Mouse (Mus musculus) limb, embryonic 12.5 days (tissue): ENCODE measurements around the gene Ppa2. TPM values are rescaled to one million over a fixed set of nuclear protein-coding genes. Genes with fewer than 3 reads are reported as not detected.

Source experiments
- ATAC-seq: fragments of 200-750 bp; cut with Nextera tagmentation; 2 replicates; pipeline ENCODE4 v1.8.0; 2017; ENCODE audit warnings: low read depth, moderate TSS enrichment; ENCODE audit not compliant: insufficient number of reproducible peaks, insufficient read depth, low FRiP score, low TSS enrichment
- H3K27ac ChIP-seq: fragments of 300-500 bp; sonication (generic); 2 replicates; pipeline ENCODE4 v1.5.1; 2016; ENCODE audit warnings: mild to moderate bottlenecking, moderate library complexity
- H3K27me3 ChIP-seq: fragments of 300-500 bp; sonication (generic); 2 replicates; pipeline ENCODE4 v1.6.1; 2016; ENCODE audit warnings: mild to moderate bottlenecking, moderate library complexity
- H3K36me3 ChIP-seq: fragments of 300-500 bp; sonication (generic); 2 replicates; pipeline ENCODE4 v1.6.1; 2016; ENCODE audit warnings: mild to moderate bottlenecking, moderate library complexity
- H3K4me1 ChIP-seq: fragments of 300-500 bp; sonication (generic); replicated peaks from 2 replicates; pipeline ENCODE4 v1.6.1; 2016
- H3K4me2 ChIP-seq: fragments of 300-500 bp; sonication (generic); 2 replicates; pipeline ENCODE4 v1.6.1; 2016; ENCODE audit warnings: mild to moderate bottlenecking, moderate library complexity
- H3K4me3 ChIP-seq: fragments of 300-500 bp; sonication (generic); replicated peaks from 2 replicates; pipeline ENCODE4 v1.5.1; 2016; ENCODE audit warnings: mild to moderate bottlenecking
- H3K9ac ChIP-seq: fragments of 300-500 bp; sonication (generic); replicated peaks from 2 replicates; pipeline ENCODE4 v1.6.1; 2016; ENCODE audit warnings: mild to moderate bottlenecking, moderate library complexity
- H3K9me3 ChIP-seq: fragments of 300-500 bp; sonication (generic); 2 replicates; pipeline ENCODE4 v1.6.1; 2016; ENCODE audit warnings: mild to moderate bottlenecking, moderate library complexity
- WGBS: fragments of 180-500 bp; shearing (Covaris S2); methylation state at CpG from one replicate; pipeline ENCODE4 v1.1.7; 2016; 5-methylcytosine and 5-hydroxymethylcytosine counted together
- polyA plus RNA-seq: library from polyadenylated mRNA; unstranded; fragments of >200 nt; fragmentation: Nextera tagmentation; extraction: Ambion mirVana; gene quantifications from 2 replicates; pipeline ENCODE4 v1.2.1, GENCODE M21; 2016

The Ppa2 gene
- polyA plus RNA-seq, 1 experiment from 2014 or later: 84.9 TPM

DNA sequence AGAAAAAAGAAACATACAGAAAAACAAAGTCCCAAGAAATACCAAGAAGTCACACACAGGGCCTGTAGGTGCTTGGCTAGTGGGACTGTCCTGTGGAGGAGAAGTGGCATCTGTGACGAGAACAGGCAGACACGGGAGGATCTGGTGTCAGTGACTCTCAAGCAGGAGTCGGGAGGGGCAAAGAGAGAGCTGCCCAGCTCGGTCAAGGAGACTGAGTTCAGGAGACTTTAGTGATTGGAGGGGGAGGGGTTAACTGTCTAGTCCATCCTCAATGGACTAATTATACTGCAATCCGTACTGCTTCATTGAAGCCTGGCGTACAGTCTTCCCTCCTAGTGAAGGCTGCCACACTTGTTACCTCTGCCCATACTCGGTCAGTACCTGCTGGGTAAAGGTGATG lies 77.4 kb downstream of the Ppa2 start:
- WGBS: 67% methylated on average over 7 of the region's 7 CpGs

DNA sequence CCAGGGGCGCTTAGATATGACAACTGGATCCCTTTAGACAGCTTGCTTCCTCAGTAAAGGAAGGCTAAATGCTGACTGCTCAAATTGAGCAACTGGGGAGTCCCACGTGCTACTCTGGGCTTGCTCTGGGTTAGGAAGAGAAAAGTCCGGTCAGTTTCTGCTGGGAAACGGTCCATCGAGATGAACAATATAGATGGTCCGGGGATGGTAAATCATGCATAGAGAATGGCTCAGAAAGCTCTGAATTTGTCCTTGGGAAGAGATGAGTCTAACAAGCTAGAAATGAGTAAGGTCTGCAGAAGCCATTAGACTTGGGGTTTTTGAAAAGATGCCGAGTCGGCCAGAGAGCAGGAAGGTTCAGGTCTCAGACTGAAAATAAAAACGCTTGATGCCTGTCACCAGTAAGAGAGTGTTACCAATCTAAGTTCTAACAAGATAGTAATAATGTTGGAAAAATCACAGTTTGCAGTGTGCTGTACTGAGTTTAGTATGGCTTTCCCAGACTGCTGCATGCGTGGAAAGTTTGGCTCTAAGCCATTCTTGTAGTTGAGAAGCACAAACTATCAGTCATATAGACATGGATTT lies 80.0 kb downstream of the Ppa2 start:
- H3K27me3 ChIP-seq: no peaks in the 10 kb centered on the region
- H3K4me1 ChIP-seq: no peaks in the 10 kb centered on the region
- H3K9ac ChIP-seq: no peak overlapping the region
- H3K4me3 ChIP-seq: no peak overlapping the region
- H3K9me3 ChIP-seq: no peaks in the 10 kb centered on the region
- ATAC-seq: no peak
- no peak overlapping the region for H3K27ac ChIP-seq
- H3K36me3 ChIP-seq: no peaks in the 10 kb centered on the region
- WGBS: 92% methylated on average over 10 of the region's 10 CpGs
- no peak overlapping the region for H3K4me2 ChIP-seq

More for the DNA sequence above, 77.4 kb downstream of the Ppa2 start:
- no peaks in the 10 kb centered on the region for H3K27me3 ChIP-seq
- H3K4me2 ChIP-seq: no peak overlapping the region
- H3K27ac ChIP-seq: no peak overlapping the region
- H3K4me3 ChIP-seq: no peak overlapping the region
- no peaks in the 10 kb centered on the region for H3K4me1 ChIP-seq
- H3K9me3 ChIP-seq: no peaks in the 10 kb centered on the region
- no peaks in the 10 kb centered on the region for H3K36me3 ChIP-seq
- no peak for ATAC-seq
- no peak overlapping the region for H3K9ac ChIP-seq

DNA sequence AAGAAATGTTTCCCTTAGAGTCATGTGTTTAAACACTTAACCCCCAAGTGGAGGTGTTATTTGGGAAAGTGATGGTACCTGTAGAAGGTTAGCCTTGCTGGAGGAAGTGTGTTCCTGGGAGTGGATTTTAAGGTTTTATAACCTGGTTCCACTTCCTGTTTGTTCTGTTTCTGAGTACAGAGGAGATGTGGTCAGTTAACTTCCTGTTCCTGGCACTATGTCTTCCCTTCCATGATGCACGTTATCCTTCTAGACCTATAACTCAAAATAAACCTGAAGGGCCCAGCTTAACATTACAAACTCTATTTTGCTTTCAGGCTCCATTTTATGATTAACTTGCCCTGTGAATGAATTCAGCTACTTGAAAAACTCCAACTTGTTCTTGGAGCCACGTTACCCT lies 84.6 kb downstream of the Ppa2 start:
- Histone ChIP-seq H3K36me3 (no peaks in the 10 kb centered on the region), H3K4me3 (no peak overlapping the region), H3K9me3 (no peaks in the 10 kb centered on the region), H3K9ac (no peak overlapping the region), H3K27ac (no peak overlapping the region), H3K27me3 (no peaks in the 10 kb centered on the region), H3K4me2 (no peak overlapping the region), H3K4me1 (no peaks in the 10 kb centered on the region)
- 82% methylated on average over 2 of the region's 2 CpGs for WGBS
- ATAC-seq: no peak

DNA sequence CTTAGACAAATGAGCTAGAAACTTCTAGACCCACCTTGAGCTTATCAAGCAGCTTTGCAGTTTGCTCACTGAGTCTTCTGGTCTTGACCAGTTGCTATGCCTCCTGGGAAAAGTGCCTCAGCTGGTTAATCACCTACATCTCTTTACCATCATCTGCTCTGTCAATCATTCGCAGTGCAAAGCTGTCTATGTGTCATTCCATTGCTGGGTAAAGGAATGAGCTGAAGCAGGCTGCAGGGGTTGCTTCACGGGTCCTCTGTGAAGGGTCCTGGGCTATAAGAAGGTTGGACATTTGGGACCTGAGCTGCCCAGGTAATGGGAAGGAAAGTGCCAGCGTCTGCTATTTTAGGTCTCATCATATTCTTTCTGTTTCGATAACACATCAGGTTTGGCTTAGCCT lies 93.9 kb downstream of the Ppa2 start:
- Histone ChIP-seq H3K9ac (no peak overlapping the region), H3K9me3 (no peaks in the 10 kb centered on the region), H3K4me2 (no peak overlapping the region), H3K4me3 (no peak overlapping the region), H3K4me1 (no peaks in the 10 kb centered on the region), H3K27ac (no peak overlapping the region), H3K36me3 (no peaks in the 10 kb centered on the region), H3K27me3 (no peaks in the 10 kb centered on the region)
- 88% methylated on average over 4 of the region's 4 CpGs for WGBS
- no peak for ATAC-seq

DNA sequence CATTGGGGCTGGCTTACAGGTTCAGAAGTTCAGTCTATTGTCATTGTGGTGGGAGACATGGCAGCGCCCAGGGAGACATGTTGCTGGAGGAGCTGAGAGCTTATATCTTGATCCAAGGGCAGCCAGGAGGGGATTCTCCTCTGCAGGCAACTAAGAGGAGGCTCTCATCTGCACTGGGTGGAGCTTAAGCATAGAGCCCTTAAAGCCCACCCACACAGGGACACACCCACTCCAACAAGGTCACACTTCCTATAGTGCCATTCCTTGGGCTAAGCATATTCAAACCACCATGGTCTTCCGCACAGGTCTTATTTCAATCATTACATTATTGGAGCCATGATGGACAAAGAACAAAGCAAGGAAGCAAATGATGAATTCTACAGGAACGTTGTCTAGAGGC lies 95.7 kb downstream of the Ppa2 start:
- no peak overlapping the region for H3K4me3 ChIP-seq
- no peak overlapping the region for H3K9ac ChIP-seq
- no peaks in the 10 kb centered on the region for H3K4me1 ChIP-seq
- H3K27me3 ChIP-seq: no peaks in the 10 kb centered on the region
- no peak overlapping the region for H3K4me2 ChIP-seq
- no peaks in the 10 kb centered on the region for H3K9me3 ChIP-seq
- H3K27ac ChIP-seq: no peak overlapping the region
- no peak for ATAC-seq
- H3K36me3 ChIP-seq: no peaks in the 10 kb centered on the region
- 92% methylated on average over 3 of the region's 3 CpGs for WGBS

DNA sequence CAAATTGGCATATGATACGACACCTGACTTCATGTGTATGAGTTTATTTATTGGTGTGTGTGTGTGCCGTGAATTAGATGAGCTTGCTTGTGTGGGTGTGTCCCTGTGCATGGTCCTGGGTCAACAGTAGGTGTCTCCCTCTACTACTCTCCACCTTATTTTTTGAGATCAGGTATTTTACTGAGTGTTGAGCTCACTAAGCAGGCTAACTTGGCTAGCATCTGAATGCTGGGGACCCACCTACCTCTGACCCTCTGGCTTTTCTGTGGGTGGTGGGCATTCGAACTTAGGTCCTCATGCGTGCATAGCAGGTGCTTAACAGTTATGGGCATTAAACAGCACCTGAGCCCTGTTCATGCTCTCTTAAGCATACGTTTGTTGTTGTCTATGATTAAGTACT lies 96.3 kb downstream of the Ppa2 start:
- no peaks in the 10 kb centered on the region for H3K4me1 ChIP-seq
- H3K27me3 ChIP-seq: no peaks in the 10 kb centered on the region
- no peak overlapping the region for H3K9ac ChIP-seq
- H3K4me2 ChIP-seq: no peak overlapping the region
- no peaks in the 10 kb centered on the region for H3K36me3 ChIP-seq
- H3K9me3 ChIP-seq: no peaks in the 10 kb centered on the region
- ATAC-seq: no peak
- no peak overlapping the region for H3K4me3 ChIP-seq
- 90% methylated on average over 5 of the region's 5 CpGs for WGBS
- no peak overlapping the region for H3K27ac ChIP-seq

DNA sequence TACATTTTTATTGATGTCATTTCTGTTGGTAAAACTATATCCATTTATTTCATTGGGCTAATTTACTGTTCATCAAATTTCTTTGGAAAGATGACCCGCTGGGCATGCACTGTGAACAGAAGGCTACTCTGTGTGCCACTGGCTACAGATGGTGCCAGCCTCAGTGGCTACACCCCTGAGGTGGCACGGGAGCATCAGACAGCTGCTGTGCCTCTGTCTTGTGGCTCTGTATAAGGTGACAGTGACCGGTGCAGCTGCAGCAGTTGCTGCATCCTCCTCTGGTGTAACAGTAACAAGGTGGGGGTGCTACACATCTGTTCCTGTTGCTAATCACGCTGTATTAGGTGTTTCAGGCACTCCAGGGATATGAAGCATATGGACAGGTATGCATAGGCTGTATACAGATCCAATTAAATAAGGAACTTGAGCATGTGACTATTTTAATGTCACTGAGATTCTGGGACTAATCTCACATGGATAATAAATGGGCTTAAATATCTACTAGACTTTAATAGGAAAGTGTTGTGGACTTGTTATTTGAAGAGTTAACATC lies 101.3 kb downstream of the Ppa2 start:
- ATAC-seq: no peak
- Histone ChIP-seq H3K9ac (no peak overlapping the region), H3K4me2 (no peak overlapping the region), H3K9me3 (no peaks in the 10 kb centered on the region), H3K4me1 (no peaks in the 10 kb centered on the region), H3K36me3 (no peaks in the 10 kb centered on the region), H3K4me3 (no peak overlapping the region), H3K27me3 (no peaks in the 10 kb centered on the region), H3K27ac (no peak overlapping the region)
- 78% methylated on average over 4 of the region's 4 CpGs for WGBS

DNA sequence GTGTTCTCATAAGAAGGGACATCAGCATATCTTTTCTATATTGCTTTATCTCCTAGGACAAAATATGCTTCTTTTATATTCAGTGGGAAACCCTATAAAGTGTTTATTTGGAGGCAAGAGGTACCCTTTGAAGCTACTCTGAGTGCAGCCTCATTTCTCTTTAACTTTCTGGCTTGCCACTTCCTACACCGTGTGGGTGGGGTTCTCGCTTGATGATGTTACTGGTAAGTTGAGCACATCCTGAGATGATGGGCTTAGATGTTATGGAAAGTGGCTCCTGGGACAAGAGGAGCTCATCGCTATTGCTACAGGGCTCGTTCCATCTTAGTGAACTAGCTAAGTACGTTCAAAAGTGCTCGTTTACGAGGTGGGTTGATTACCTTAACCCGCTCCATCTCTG lies 101.9 kb downstream of the Ppa2 start:
- Histone ChIP-seq H3K36me3 (no peaks in the 10 kb centered on the region), H3K4me3 (no peak overlapping the region), H3K4me2 (no peak overlapping the region), H3K9ac (no peak overlapping the region), H3K27me3 (no peaks in the 10 kb centered on the region), H3K9me3 (no peaks in the 10 kb centered on the region), H3K4me1 (no peaks in the 10 kb centered on the region), H3K27ac (no peak overlapping the region)
- no peak for ATAC-seq
- WGBS: 61% methylated on average over 8 of the region's 8 CpGs

DNA sequence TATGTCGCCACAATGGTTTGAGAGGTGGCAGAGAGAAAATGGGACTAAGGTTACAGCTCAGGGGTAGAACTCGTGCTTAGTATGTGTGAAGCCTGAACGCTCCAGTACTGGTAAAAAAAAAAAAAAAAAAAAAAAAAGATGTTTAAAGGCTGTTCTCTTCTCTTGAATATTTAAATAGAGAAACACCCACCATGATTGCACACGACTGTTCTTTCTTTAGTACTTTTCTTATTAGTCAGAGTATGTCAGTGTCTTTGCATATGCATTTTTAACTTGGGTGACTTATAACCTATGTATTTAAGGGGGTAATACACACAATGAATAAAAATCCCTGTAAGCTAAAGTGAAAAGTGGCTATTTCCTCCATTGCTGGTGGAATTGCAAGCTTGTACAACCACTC lies 104.8 kb downstream of the Ppa2 start:
- no peaks in the 10 kb centered on the region for H3K9me3 ChIP-seq
- no peaks in the 10 kb centered on the region for H3K27me3 ChIP-seq
- no peak for ATAC-seq
- H3K36me3 ChIP-seq: no peaks in the 10 kb centered on the region
- no peak overlapping the region for H3K27ac ChIP-seq
- H3K4me2 ChIP-seq: no peak overlapping the region
- WGBS: 83% methylated on average over 4 of the region's 4 CpGs
- H3K4me1 ChIP-seq: no peaks in the 10 kb centered on the region
- no peak overlapping the region for H3K9ac ChIP-seq
- no peak overlapping the region for H3K4me3 ChIP-seq

DNA sequence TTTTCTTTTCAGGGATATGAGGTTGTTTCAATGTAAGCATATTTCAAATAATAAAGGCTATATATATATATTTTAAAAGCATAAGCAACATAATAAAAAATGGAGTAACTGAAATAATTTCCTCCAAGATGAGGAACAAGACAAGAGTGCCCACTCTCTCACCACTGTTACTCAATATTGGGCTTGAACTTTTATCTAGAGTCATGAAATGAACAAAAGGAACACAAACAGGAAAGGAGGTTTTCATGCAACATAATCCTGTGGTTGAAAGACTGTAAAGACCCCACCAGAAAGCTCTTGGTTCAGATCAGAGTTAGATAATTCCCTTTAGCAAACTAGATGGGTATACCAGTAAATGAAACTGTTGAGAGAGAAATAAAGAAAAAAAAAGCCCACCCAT lies 113.2 kb downstream of the Ppa2 start:
- H3K4me3 ChIP-seq: no peak overlapping the region
- no peak overlapping the region for H3K4me2 ChIP-seq
- H3K36me3 ChIP-seq: no peaks in the 10 kb centered on the region
- no peak overlapping the region for H3K9ac ChIP-seq
- H3K27me3 ChIP-seq: no peaks in the 10 kb centered on the region
- no peaks in the 10 kb centered on the region for H3K4me1 ChIP-seq
- H3K9me3 ChIP-seq: no peaks in the 10 kb centered on the region
- no peak overlapping the region for H3K27ac ChIP-seq
- ATAC-seq: no peak
